Mouse (Mus musculus) layer of hippocampus, adult 8-10 months (tissue): ENCODE results near the gene Rbm34. TPM values are rescaled to one million over a fixed set of nuclear protein-coding genes. Genes with fewer than 3 reads are reported as not detected.
"Not testable (repeated sequence)": the region's sequence is repeated elsewhere in the genome, so short reads cannot be mapped to it uniquely, and the experiment has no call there.

Experiments
- DNase-seq, 2 experiments: peaks; one replicate each; pipeline ENCODE4 v3.0.0; 2022; ENCODE audit warnings: low spot score in 2 of 2
- total RNA-seq, 4 experiments: library from RNA; stranded (reverse); gene quantifications; 2 replicates each; pipeline ENCODE4 v1.2.4; 2022

Rbm34 gene
- total RNA-seq, result 10 to 100 TPM; 10.4 to 15.6 (median 13.4) TPM

- peak; percentile 87 to 94 for DNase-seq
Observed at GRCm38 (mm10) chr8:126970579-126971313, at the start of gene Rbm34. Rbm34 (minus strand) TSS chr8:126971071.

- no peak for DNase-seq
Observed at GRCm38 (mm10) chr8:127011668-127012067, 40.8 kb upstream of the Rbm34 start.

GRCm38 (mm10) chr8:126994506-126994905 is 23.6 kb upstream of the Rbm34 start:
- no peak for DNase-seq

- no peak for DNase-seq
Observed at GRCm38 (mm10) chr8:126989363-126990153, 18.7 kb upstream of the Rbm34 start.

GRCm38 (mm10) chr8:126988346-126989006 is 17.6 kb upstream of the Rbm34 start:
- no peak for DNase-seq

- DNase-seq, result peak; percentile 64 to 90
Observed at GRCm38 (mm10) chr8:126986495-126986894, 15.6 kb upstream of the Rbm34 start.

- no peak for DNase-seq
Observed at GRCm38 (mm10) chr8:126980046-126980445, 9.2 kb upstream of the Rbm34 start.

- no peak for DNase-seq
Observed at GRCm38 (mm10) chr8:126979091-126979920, 8.4 kb upstream of the Rbm34 start.

GRCm38 (mm10) chr8:126978535-126978934 is 7.7 kb upstream of the Rbm34 start:
- DNase-seq, result not testable (repeated sequence)

GRCm38 (mm10) chr8:126978028-126978427 is 7.2 kb upstream of the Rbm34 start:
- DNase-seq, result no peak

- DNase-seq, result no peak
Observed at GRCm38 (mm10) chr8:126976608-126977348, 5.9 kb upstream of the Rbm34 start.

GRCm38 (mm10) chr8:126975706-126976105 is 4.8 kb upstream of the Rbm34 start:
- DNase-seq, result no peak

GRCm38 (mm10) chr8:126974511-126974910 is 3.6 kb upstream of the Rbm34 start:
- DNase-seq, result no peak

- no peak for DNase-seq
Observed at GRCm38 (mm10) chr8:126973686-126974265, 2.9 kb upstream of the Rbm34 start.

- no peak for DNase-seq
Observed at GRCm38 (mm10) chr8:126972649-126973048, 1.8 kb upstream of the Rbm34 start.

GRCm38 (mm10) chr8:126972102-126972501 is 1.2 kb upstream of the Rbm34 start:
- DNase-seq, result no peak

GRCm38 (mm10) chr8:126971314-126971664 is 418 bp upstream of the Rbm34 start:
- no peak for DNase-seq

- DNase-seq, result no peak
Observed at GRCm38 (mm10) chr8:126969546-126969945, 1.3 kb downstream of the Rbm34 start.

GRCm38 (mm10) chr8:126968107-126968506 is 2.8 kb downstream of the Rbm34 start:
- DNase-seq, result no peak

- no peak for DNase-seq
Observed at GRCm38 (mm10) chr8:126965246-126965645, 5.6 kb downstream of the Rbm34 start.
